Mouse (Mus musculus) CH12.LX (cell line): ENCODE results near the gene Gm11037. TPM values are rescaled to one million over a fixed set of nuclear protein-coding genes. Genes with fewer than 3 reads are reported as not detected.

Experiments used
- DNase-seq: peaks from one replicate; pipeline ENCODE4 v3.0.0-alpha.2; 2013; ENCODE audit errors: extremely low read depth
- H3K27ac ChIP-seq: 2 replicates; pipeline ENCODE4 v1.5.1; 2012; ENCODE audit warnings: low read depth, mild to moderate bottlenecking, control low read depth, moderate library complexity; ENCODE audit not compliant: insufficient read depth
- H3K27me3 ChIP-seq: replicated peaks from 2 replicates; pipeline ENCODE3; 2012; ENCODE audit warnings: inconsistent platforms
- H3K36me3 ChIP-seq, 2 experiments: replicated peaks in 1 of 2; 2 replicates each; pipeline versions ENCODE3 to v1.6.1; 2012; ENCODE audit warnings: inconsistent platforms in 1 of 2, low read length in 1 of 2, mild to moderate bottlenecking in 1 of 2, mixed read lengths in 1 of 2, moderate library complexity in 1 of 2; ENCODE audit not compliant: control insufficient read depth in 1 of 2, insufficient read depth in 1 of 2
- H3K4me1 ChIP-seq, 2 experiments: 2 replicates each; pipeline ENCODE4 v1.6.1; 2012; ENCODE audit warnings: inconsistent platforms in 1 of 2, moderate library complexity in 1 of 2; ENCODE audit not compliant: insufficient read depth in 2 of 2, control insufficient read depth in 1 of 2
- H3K4me2 ChIP-seq: 2 replicates; pipeline ENCODE4 v1.6.1; 2012; ENCODE audit warnings: low read depth, mild to moderate bottlenecking, control low read depth; ENCODE audit not compliant: poor library complexity, insufficient read depth, severe bottlenecking
- H3K4me3 ChIP-seq, 3 experiments: fragments of 150-350 bp in 1 of 3; sonication (generic) in 1 of 3; replicated peaks in 1 of 3; 2 replicates each; pipeline versions ENCODE3 to v1.5.1; 2011 to 2012; ENCODE audit warnings: low read depth in 2 of 3, low read length in 2 of 3, mild to moderate bottlenecking in 2 of 3, moderate library complexity in 2 of 3, control low read depth in 1 of 3, improper control_type of control experiment in 1 of 3, inconsistent platforms in 1 of 3, mixed read lengths in 1 of 3; ENCODE audit not compliant: poor library complexity in 1 of 3
- H3K79me2 ChIP-seq: replicated peaks from 2 replicates; pipeline ENCODE4 v1.6.1; 2012; ENCODE audit warnings: mild to moderate bottlenecking, moderate library complexity; ENCODE audit not compliant: control insufficient read depth, poor library complexity, insufficient read depth, severe bottlenecking; ENCODE audit errors: extremely low read depth
- H3K9ac ChIP-seq: 2 replicates; pipeline ENCODE4 v1.6.1; 2012; ENCODE audit warnings: low read depth, mild to moderate bottlenecking, control low read depth, moderate library complexity; ENCODE audit not compliant: insufficient read depth
- H3K9me3 ChIP-seq: replicated peaks from 2 replicates; pipeline ENCODE3; 2012; ENCODE audit warnings: low read length, inconsistent platforms, mixed read lengths
- BHLHE40 ChIP-seq: IDR thresholded peaks from 2 replicates; pipeline ENCODE4 v1.6.1; 2011; ENCODE audit warnings: mild to moderate bottlenecking, low read depth, low read length, improper control_type of control experiment
- CHD1 ChIP-seq: IDR thresholded peaks from 2 replicates; pipeline ENCODE4 v1.6.1; 2012; ENCODE audit warnings: low read depth, low read length, improper control_type of control experiment, inconsistent platforms
- CHD2 ChIP-seq: IDR thresholded peaks from 2 replicates; pipeline ENCODE4 v1.6.1; 2011; ENCODE audit warnings: low read length, improper control_type of control experiment
- E2F4 ChIP-seq: IDR thresholded peaks from 2 replicates; pipeline ENCODE4 v1.6.1; 2011; ENCODE audit warnings: low read depth, low read length, improper control_type of control experiment; ENCODE audit not compliant: insufficient replicate concordance
- ELF1 ChIP-seq: IDR thresholded peaks from 2 replicates; pipeline ENCODE4 v1.6.1; 2014; ENCODE audit warnings: low read depth, mild to moderate bottlenecking, inconsistent platforms, low read length, improper control_type of control experiment
- EP300 ChIP-seq: IDR thresholded peaks from 2 replicates; pipeline ENCODE4 v1.6.1; 2011; ENCODE audit warnings: low read length, improper control_type of control experiment
- HCFC1 ChIP-seq: IDR thresholded peaks from 2 replicates; pipeline ENCODE4 v1.6.1; 2012; ENCODE audit warnings: low read depth, mild to moderate bottlenecking, inconsistent platforms, low read length, improper control_type of control experiment
- IRF4 ChIP-seq: IDR thresholded peaks from 2 replicates; pipeline ENCODE4 v1.6.1; 2014; ENCODE audit warnings: low read depth, mild to moderate bottlenecking, inconsistent platforms, low read length, improper control_type of control experiment
- JUND ChIP-seq: conservative IDR thresholded peaks from 2 replicates; pipeline ENCODE4 v1.6.1; 2011; ENCODE audit warnings: low read depth, low read length, improper control_type of control experiment
- KAT2A ChIP-seq: IDR thresholded peaks from 2 replicates; pipeline ENCODE4 v1.6.1; 2012; ENCODE audit warnings: low read length, improper control_type of control experiment, inconsistent platforms; ENCODE audit not compliant: insufficient replicate concordance
- MAFK ChIP-seq: IDR thresholded peaks from 2 replicates; pipeline ENCODE4 v1.6.1; 2011; ENCODE audit warnings: low read length, improper control_type of control experiment; ENCODE audit not compliant: insufficient replicate concordance
- MEF2A ChIP-seq: IDR thresholded peaks from 2 replicates; pipeline ENCODE4 v1.6.1; 2014; ENCODE audit warnings: low read depth, mild to moderate bottlenecking, inconsistent platforms, low read length, improper control_type of control experiment, borderline replicate concordance
- MYC ChIP-seq: IDR thresholded peaks from 2 replicates; pipeline ENCODE4 v1.6.1; 2011; ENCODE audit warnings: low read depth, mild to moderate bottlenecking, improper control_type of control experiment, low read length
- NELFE ChIP-seq: IDR thresholded peaks from 2 replicates; pipeline ENCODE4 v1.6.1; 2011; ENCODE audit warnings: low read depth, low read length, improper control_type of control experiment
- NRF1 ChIP-seq: IDR thresholded peaks from 2 replicates; pipeline ENCODE4 v1.6.1; 2014; ENCODE audit warnings: low read depth, mild to moderate bottlenecking, inconsistent platforms, low read length, improper control_type of control experiment, moderate library complexity
- PAX5 ChIP-seq: IDR thresholded peaks from 2 replicates; pipeline ENCODE4 v1.6.1; 2012; ENCODE audit warnings: low read length, inconsistent platforms, mixed read lengths
- POLR2AphosphoS2 ChIP-seq: IDR thresholded peaks from 2 replicates; pipeline ENCODE4 v1.6.1; 2011; ENCODE audit warnings: low read depth, low read length, improper control_type of control experiment
- RCOR1 ChIP-seq: conservative IDR thresholded peaks from 2 replicates; pipeline ENCODE4 v1.6.1; 2012; ENCODE audit warnings: low read depth, mild to moderate bottlenecking, inconsistent platforms, low read length, improper control_type of control experiment
- SIN3A ChIP-seq: IDR thresholded peaks from 2 replicates; pipeline ENCODE4 v1.6.1; 2012; ENCODE audit warnings: low read length, improper control_type of control experiment, inconsistent platforms
- SMC3 ChIP-seq: IDR thresholded peaks from 2 replicates; pipeline ENCODE4 v1.6.1; 2011; ENCODE audit warnings: low read depth, low read length, improper control_type of control experiment
- TBP ChIP-seq: conservative IDR thresholded peaks from 2 replicates; pipeline ENCODE4 v1.6.1; 2011; ENCODE audit warnings: low read depth, low read length, improper control_type of control experiment
- TCF12 ChIP-seq: IDR thresholded peaks from 2 replicates; pipeline ENCODE4 v1.6.1; 2014; ENCODE audit warnings: low read depth, mild to moderate bottlenecking, inconsistent platforms, low read length, improper control_type of control experiment
- UBTF ChIP-seq: IDR thresholded peaks from 2 replicates; pipeline ENCODE4 v1.6.1; 2012; ENCODE audit warnings: low read depth, mild to moderate bottlenecking, inconsistent platforms, low read length, improper control_type of control experiment, moderate library complexity
- USF2 ChIP-seq: conservative IDR thresholded peaks from 2 replicates; pipeline ENCODE4 v1.6.1; 2011; ENCODE audit warnings: low read depth, low read length, improper control_type of control experiment
- ZC3H11A ChIP-seq: IDR thresholded peaks from 2 replicates; pipeline ENCODE4 v1.6.1; 2012; ENCODE audit warnings: low read depth, mild to moderate bottlenecking, inconsistent platforms, low read length, improper control_type of control experiment
- ZKSCAN1 ChIP-seq: IDR thresholded peaks from 2 replicates; pipeline ENCODE4 v1.6.1; 2012; ENCODE audit warnings: low read depth, inconsistent platforms, low read length, improper control_type of control experiment, borderline replicate concordance
- ZMIZ1 ChIP-seq: IDR thresholded peaks from 2 replicates; pipeline ENCODE4 v1.6.1; 2012; ENCODE audit warnings: low read depth, mild to moderate bottlenecking, inconsistent platforms, low read length, improper control_type of control experiment
- ZNF384 ChIP-seq: IDR thresholded peaks from 2 replicates; pipeline ENCODE4 v1.6.1; 2012; ENCODE audit warnings: low read depth, low read length, improper control_type of control experiment, inconsistent platforms
- dilution Hi-C: fragments of 300-500 bp; cut with MboI; formaldehyde crosslinking; loops from 2 replicates; pipeline ENCODE4 v1.14.3; 2020; ENCODE audit warnings: low sequenced_read_pairs; ENCODE audit not compliant: extremely low pct_unique_long_range_greater_than_20kb, extremely low pct_ligation_motif_present
- in situ Hi-C: fragments of 300-500 bp; cut with MboI; formaldehyde crosslinking; loops from 3 replicates; pipeline ENCODE4 v1.14.3; 2019; ENCODE audit warnings: low sequenced_read_pairs, low pct_ligation_motif_present, low pct_unique_long_range_greater_than_20kb, mixed read lengths
- polyA plus RNA-seq: library from polyadenylated mRNA; unstranded; fragments of >175 nt; gene quantifications from 2 replicates; pipeline ENCODE4 v1.2.1, GENCODE M21; 2012; ENCODE audit warnings: low read depth; ENCODE audit not compliant: insufficient read length
- total RNA-seq, 2 experiments: library from RNA; depleted of rRNA; stranded (reverse); fragments of 300-350 nt in 1 of 2; fragments of >200 nt in 1 of 2; gene quantifications; 2 replicates each; pipeline ENCODE4 v1.2.3; 2012 to 2014

Gene Gm11037
- total and polyA plus RNA-seq, 3 experiments = not detected

- Histone ChIP-seq H3K4me3 (no peak overlapping the region), H3K9me3 (no peaks in the 10 kb centered on the region), H3K27ac (no peak overlapping the region), H3K79me2 (no peaks in the 10 kb centered on the region), H3K4me2 (no peak overlapping the region), H3K36me3 (peaks cover 0 to 6% of the 10 kb centered on the region in 2 experiments), H3K27me3 (peaks cover 22% of the 10 kb centered on the region), H3K4me1 (peaks cover 12 to 34% of the 10 kb centered on the region in 2 experiments), H3K9ac (no peak overlapping the region)
- in situ Hi-C loops (no loop called here), dilution Hi-C loops (no loop called here)
- no peak for TF ChIP-seq PAX5
- TF ChIP-seq BHLHE40 = no peak
- TF ChIP-seq CHD2 = no peak
- no peak for TF ChIP-seq ELF1
- TF ChIP-seq MEF2A = no peak
- no peak for TF ChIP-seq E2F4
- TF ChIP-seq NRF1 = no peak
- no peak for TF ChIP-seq TBP
- no peak for TF ChIP-seq TCF12
- TF ChIP-seq USF2 = no peak
- no peak for TF ChIP-seq MAFK
- no peak for TF ChIP-seq ZC3H11A
- no peak for TF ChIP-seq HCFC1
- no peak for TF ChIP-seq RCOR1
- no peak for TF ChIP-seq ZKSCAN1
- no peak for TF ChIP-seq ZNF384
- no peak for TF ChIP-seq KAT2A
- no peak for TF ChIP-seq SMC3
- TF ChIP-seq IRF4 = no peak
- DNase-seq = no peak
Observed at GRCm38 (mm10) chr2:131130849-131131248, 2.4 kb upstream of the Gm11037 start.

- Histone ChIP-seq H3K27me3 (peaks cover 22% of the 10 kb centered on the region), H3K4me3 (no peak overlapping the region), H3K79me2 (no peaks in the 10 kb centered on the region), H3K4me1 (peaks cover 0 to 19% of the 10 kb centered on the region in 2 experiments; a peak in 2 of 4 replicates)
- in situ Hi-C loops = no loop called here
- TF ChIP-seq TBP (no peak), E2F4 (no peak), UBTF (no peak), ZNF384 (no peak), POLR2AphosphoS2 (no peak), ZMIZ1 (no peak), MEF2A (no peak), SMC3 (no peak), EP300 (no peak), CHD2 (no peak), JUND (no peak), ELF1 (no peak), KAT2A (no peak), CHD1 (no peak), USF2 (no peak), NELFE (no peak), BHLHE40 (no peak), PAX5 (no peak), MYC (no peak), SIN3A (no peak)
- TF ChIP-seq, all 38 proteins: peak for 0
- dilution Hi-C loops = no loop called here
- Histone ChIP-seq H3K36me3 (peaks cover 0 to 7% of the 10 kb centered on the region in 2 experiments), H3K9me3 (no peaks in the 10 kb centered on the region), H3K4me2 (no peak overlapping the region), H3K9ac (no peak overlapping the region), H3K27ac (no peak overlapping the region)
- no peak for DNase-seq
Observed at GRCm38 (mm10) chr2:131132111-131132888, 997 bp upstream of the Gm11037 start.
